Mouse (Mus musculus): ENCODE results near the gene Ccdc24. TPM values are rescaled to one million over a fixed set of nuclear protein-coding genes. Genes with fewer than 3 reads are reported as not detected.

Gene Ccdc24
- polyA plus RNA-seq, 1 experiment from 2014 or later, result 1.8 TPM

GRCm38 (mm10) chr4:117890750-117891149 lies 18.4 kb upstream of the Ccdc24 start:
- Histone ChIP-seq H3K4me3 (replicated peaks) (peak overlapping the region; percentile 80), H3K9ac (no peak overlapping the region)
- WGBS, result 76% methylated on average over 8 of the region's 8 CpGs

GRCm38 (mm10) chr4:117890031-117890430 lies 17.7 kb upstream of the Ccdc24 start:
- no peak overlapping the region for H3K9ac ChIP-seq
- no peak overlapping the region; the same call in 1 of the 2 replicates for H3K4me2 ChIP-seq
- H3K27me3 ChIP-seq, result no peaks in the 10 kb centered on the region
- no peak overlapping the region for H3K4me3 ChIP-seq (replicated peaks)
- WGBS, result 93% methylated on average over 14 of the region's 14 CpGs
- no peak for ATAC-seq (replicated peaks; ENCODE audit: low FRiP score)
- no peaks in the 10 kb centered on the region for H3K9me3 ChIP-seq (replicated peaks)
- H3K4me1 ChIP-seq, result peaks cover 37% of the 10 kb centered on the region
- H3K27ac ChIP-seq, result no peak overlapping the region
- H3K36me3 ChIP-seq, result peaks cover 38% of the 10 kb centered on the region

More at GRCm38 (mm10) chr4:117890750-117891149, 18.4 kb upstream of the Ccdc24 start:
- Histone ChIP-seq H3K36me3 (peaks cover 38% of the 10 kb centered on the region), H3K27me3 (no peaks in the 10 kb centered on the region), H3K9me3 (replicated peaks) (no peaks in the 10 kb centered on the region), H3K4me1 (peaks cover 30% of the 10 kb centered on the region), H3K27ac (no peak overlapping the region), H3K4me2 (peak overlapping the region; percentile 84)
- no peak for ATAC-seq (replicated peaks; ENCODE audit: low FRiP score)

- Histone ChIP-seq H3K36me3 (peaks cover 39% of the 10 kb centered on the region), H3K4me3 (replicated peaks) (no peak overlapping the region), H3K27me3 (no peaks in the 10 kb centered on the region), H3K9me3 (replicated peaks) (no peaks in the 10 kb centered on the region), H3K4me2 (no peak overlapping the region), H3K9ac (no peak overlapping the region), H3K27ac (no peak overlapping the region), H3K4me1 (peaks cover 38% of the 10 kb centered on the region)
- 87% methylated on average over 15 of the region's 15 CpGs for WGBS
- ATAC-seq (replicated peaks; ENCODE audit: low FRiP score), result no peak
These were observed 17.1 kb upstream of the Ccdc24 start for GRCm38 (mm10) chr4:117889471-117889870.

GRCm38 (mm10) chr4:117887920-117888319 lies 15.6 kb upstream of the Ccdc24 start:
- H3K4me2 ChIP-seq, result peak overlapping the region; percentile 94
- H3K4me1 ChIP-seq, result peaks cover 48% of the 10 kb centered on the region
- no peaks in the 10 kb centered on the region for H3K9me3 ChIP-seq (replicated peaks)
- whole genome bisulfite sequencing, result 79% methylated on average over 2 of the region's 2 CpGs
- peaks cover 37% of the 10 kb centered on the region for H3K36me3 ChIP-seq
- no peak overlapping the region for H3K27ac ChIP-seq
- no peaks in the 10 kb centered on the region for H3K27me3 ChIP-seq
- peak overlapping the region; percentile 99; the same call in 1 of the 2 replicates for H3K4me3 ChIP-seq (replicated peaks)
- H3K9ac ChIP-seq, result no peak overlapping the region
- no peak for ATAC-seq (replicated peaks; ENCODE audit: low FRiP score)

- peak within 1 kb of the TSS; percentile 94 for H3K4me2 ChIP-seq
- H3K27ac ChIP-seq, result peak within 1 kb of the TSS; percentile 68
- ATAC-seq (replicated peaks; ENCODE audit: low FRiP score), result peak; percentile 89
These were observed 14.8 kb upstream of the Ccdc24 start, which contains the start of gene Atp6v0b for GRCm38 (mm10) chr4:117887133-117887532. Atp6v0b (minus strand) TSS chr4:117887333.

GRCm38 (mm10) chr4:117886644-117887043 lies 14.3 kb upstream of the Ccdc24 start:
- no peaks in the 10 kb centered on the region for H3K27me3 ChIP-seq
- H3K4me3 ChIP-seq (replicated peaks), result peak overlapping the region; percentile 99
- peak overlapping the region; percentile 94 for H3K4me2 ChIP-seq
- 2% methylated on average over 24 of the region's 24 CpGs for WGBS
- peaks cover 53% of the 10 kb centered on the region for H3K4me1 ChIP-seq
- peak; percentile 2; the same call in 1 of the 2 replicates for ATAC-seq (replicated peaks; ENCODE audit: low FRiP score)
- H3K9ac ChIP-seq, result peak overlapping the region; percentile 92
- H3K36me3 ChIP-seq, result peaks cover 37% of the 10 kb centered on the region
- no peaks in the 10 kb centered on the region for H3K9me3 ChIP-seq (replicated peaks)
- peak overlapping the region; percentile 68 for H3K27ac ChIP-seq

More at GRCm38 (mm10) chr4:117887133-117887532, 14.8 kb upstream of the Ccdc24 start, which contains the start of gene Atp6v0b:
- under 1% methylated on average over 37 of the region's 37 CpGs for WGBS
- Histone ChIP-seq H3K4me3 (replicated peaks) (peak within 1 kb of the TSS; percentile 99), H3K4me1 (peaks cover 53% of the 10 kb centered on the region), H3K9me3 (replicated peaks) (no peaks in the 10 kb centered on the region), H3K9ac (peak within 1 kb of the TSS; percentile 92), H3K27me3 (no peaks in the 10 kb centered on the region), H3K36me3 (peaks cover 37% of the 10 kb centered on the region)

- Histone ChIP-seq H3K27ac (no peak overlapping the region), H3K9ac (peak overlapping the region; percentile 92; the same call in 1 of the 2 replicates), H3K36me3 (peaks cover 42% of the 10 kb centered on the region), H3K27me3 (no peaks in the 10 kb centered on the region), H3K9me3 (replicated peaks) (no peaks in the 10 kb centered on the region), H3K4me3 (replicated peaks) (peak overlapping the region; percentile 99), H3K4me1 (peaks cover 52% of the 10 kb centered on the region), H3K4me2 (peak overlapping the region; percentile 94)
- no peak for ATAC-seq (replicated peaks; ENCODE audit: low FRiP score)
- WGBS, result 78% methylated on average over 9 of the region's 9 CpGs
These were observed 13.6 kb upstream of the Ccdc24 start for GRCm38 (mm10) chr4:117885994-117886393.

GRCm38 (mm10) chr4:117885093-117885492 lies 12.7 kb upstream of the Ccdc24 start:
- WGBS, result 93% methylated on average over 10 of the region's 10 CpGs
- Histone ChIP-seq H3K27ac (no peak overlapping the region), H3K27me3 (no peaks in the 10 kb centered on the region), H3K4me1 (peaks cover 48% of the 10 kb centered on the region), H3K4me2 (no peak overlapping the region), H3K9me3 (replicated peaks) (no peaks in the 10 kb centered on the region), H3K9ac (no peak overlapping the region), H3K4me3 (replicated peaks) (no peak overlapping the region), H3K36me3 (peaks cover 44% of the 10 kb centered on the region)
- ATAC-seq (replicated peaks; ENCODE audit: low FRiP score), result no peak

- Histone ChIP-seq H3K9ac (0 out of 2 replicates have a peak overlapping the region, but pooled peaks have one; percentile 86), H3K36me3 (peaks cover 42% of the 10 kb centered on the region), H3K27ac (no peak overlapping the region), H3K9me3 (replicated peaks) (no peaks in the 10 kb centered on the region), H3K4me2 (peak overlapping the region; percentile 84), H3K4me1 (peaks cover 48% of the 10 kb centered on the region), H3K4me3 (replicated peaks) (peak overlapping the region; percentile 80), H3K27me3 (no peaks in the 10 kb centered on the region)
- 100% methylated on average over 1 of the region's 1 CpGs for WGBS
- no peak for ATAC-seq (replicated peaks; ENCODE audit: low FRiP score)
These were observed 11.8 kb upstream of the Ccdc24 start for GRCm38 (mm10) chr4:117884146-117884545.

GRCm38 (mm10) chr4:117882701-117883691 lies 10.6 kb upstream of the Ccdc24 start, which contains the start of gene B4galt2:
B4galt2 (minus strand) TSS chr4:117883487.
- peak within 1 kb of the TSS; percentile 86 for H3K9ac ChIP-seq
- peak within 1 kb of the TSS; percentile 80 for H3K4me3 ChIP-seq (replicated peaks)
- H3K4me2 ChIP-seq, result peak within 1 kb of the TSS; percentile 84
- peak within 1 kb of the TSS; percentile 71 for H3K27ac ChIP-seq
- H3K4me1 ChIP-seq, result peaks cover 54% of the 10 kb centered on the region
- no peaks in the 10 kb centered on the region for H3K9me3 ChIP-seq (replicated peaks)
- peaks cover 49% of the 10 kb centered on the region for H3K36me3 ChIP-seq
- ATAC-seq (replicated peaks; ENCODE audit: low FRiP score), result peak; percentile 41
- H3K27me3 ChIP-seq, result no peaks in the 10 kb centered on the region
- under 1% methylated on average over 94 of the region's 103 CpGs for WGBS

GRCm38 (mm10) chr4:117878703-117879102 lies 6.3 kb upstream of the Ccdc24 start:
- Histone ChIP-seq H3K27ac (no peak overlapping the region), H3K27me3 (no peaks in the 10 kb centered on the region), H3K36me3 (peaks cover 70% of the 10 kb centered on the region), H3K4me2 (no peak overlapping the region), H3K9ac (no peak overlapping the region), H3K4me3 (replicated peaks) (no peak overlapping the region), H3K4me1 (peaks cover 23% of the 10 kb centered on the region), H3K9me3 (replicated peaks) (no peaks in the 10 kb centered on the region)
- ATAC-seq (replicated peaks; ENCODE audit: low FRiP score), result no peak
- WGBS, result 59% methylated on average over 5 of the region's 5 CpGs

- H3K36me3 ChIP-seq, result peaks cover 74% of the 10 kb centered on the region
- ATAC-seq (replicated peaks; ENCODE audit: low FRiP score), result no peak
- no peak overlapping the region for H3K27ac ChIP-seq
- H3K4me3 ChIP-seq (replicated peaks), result no peak overlapping the region
- no peak overlapping the region for H3K4me2 ChIP-seq
- H3K9ac ChIP-seq, result no peak overlapping the region
- no peaks in the 10 kb centered on the region for H3K27me3 ChIP-seq
- no peaks in the 10 kb centered on the region for H3K9me3 ChIP-seq (replicated peaks)
- peaks cover 20% of the 10 kb centered on the region for H3K4me1 ChIP-seq
- WGBS, result 48% methylated on average over 10 of the region's 10 CpGs
These were observed 5.9 kb upstream of the Ccdc24 start for GRCm38 (mm10) chr4:117878301-117878700.

All from kidney, embryonic 15.5 days (tissue).